Mouse (Mus musculus): ENCODE measurements around the gene Iqcd. TPM values are rescaled to one million over a fixed set of nuclear protein-coding genes. Genes with fewer than 3 reads are reported as not detected.
A peak's percentile ranks its signal among the peaks of the same experiment; 100 is the strongest.

Iqcd gene
- polyA plus RNA-seq, 2 experiments, result 1.0 to 2.0 TPM

DNA sequence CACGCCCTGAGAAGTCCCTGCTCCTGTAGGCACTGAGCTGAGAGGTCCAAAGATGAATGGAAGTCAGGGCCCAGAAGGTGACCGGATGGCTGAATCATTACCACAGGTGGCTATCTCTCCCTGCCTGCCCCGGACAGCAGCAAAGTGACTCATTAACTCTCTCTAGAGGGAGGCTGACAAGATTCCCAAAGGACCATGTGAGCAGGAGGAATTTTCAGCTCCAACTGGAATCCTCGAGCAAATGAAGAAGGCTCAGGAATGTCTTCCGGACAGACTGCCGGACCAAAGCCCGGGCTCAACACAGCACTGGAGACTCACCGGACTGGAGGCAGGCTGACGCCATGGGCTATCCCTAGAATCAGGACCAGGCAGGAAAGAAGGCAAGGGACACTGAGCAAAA, 6.8 kb upstream of the Iqcd start:
- ATAC-seq (ENCODE audit: insufficient read depth) (no peak), DNase-seq (ENCODE audit: low read depth in 3 of 3, low spot score in 3 of 3) (no peak)
- Histone ChIP-seq H3K4me1 (replicated peaks; ENCODE audit: control insufficient read depth in 2 of 2, insufficient read depth in 2 of 2, low read length in 1 of 2) (peaks cover 34 to 42% of the 10 kb centered on the region in 2 experiments), H3K9me3 (ENCODE audit: control insufficient read depth, low read length) (no peaks in the 10 kb centered on the region), H3K27me3 (ENCODE audit: control insufficient read depth, insufficient read depth, low read length) (no peaks in the 10 kb centered on the region), H3K9ac (replicated peaks) (no peak overlapping the region), H3K27ac (no peak overlapping the region), H3K4me2 (ENCODE audit: low read depth) (no peak overlapping the region), H3K4me3 (ENCODE audit: insufficient read depth in 1 of 2, low read depth in 2 of 2, low read length in 2 of 2) (no peak overlapping the region), H3K36me3 (replicated peaks; ENCODE audit: control insufficient read depth, insufficient read depth, low read depth) (peaks cover 42% of the 10 kb centered on the region)
- TF ChIP-seq EP300 (IDR thresholded peaks at IDR 0.05; ENCODE audit: low read depth) (no peak), CTCF (IDR thresholded peaks at IDR 0.05; ENCODE audit: low read depth) (no peak)
- 78% methylated on average over 9 of the region's 9 CpGs for WGBS (ENCODE audit: insufficient replicate concordance)

DNA sequence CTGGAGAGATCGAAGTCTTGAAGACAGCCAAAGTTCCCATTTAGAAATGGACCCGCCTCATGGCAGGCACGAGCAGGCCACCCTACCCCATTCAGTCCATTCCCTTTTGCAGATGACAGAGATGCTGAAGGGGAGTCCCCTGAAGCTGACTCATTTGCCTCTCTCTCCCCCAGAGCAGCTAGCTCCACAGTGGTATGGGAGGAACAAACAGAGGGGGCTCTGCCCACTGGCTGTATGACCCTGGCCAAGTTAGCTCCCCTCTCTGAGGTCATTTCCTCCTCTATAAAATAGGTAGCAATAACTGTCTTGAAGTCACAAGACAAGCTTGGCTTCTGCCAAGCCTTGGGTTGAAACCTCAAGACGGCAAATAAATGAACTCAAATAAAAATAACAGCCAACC, 5.3 kb upstream of the Iqcd start:
- no peak overlapping the region for H3K27ac ChIP-seq
- ATAC-seq (ENCODE audit: insufficient read depth), result no peak
- H3K9ac ChIP-seq (replicated peaks), result no peak overlapping the region
- TF ChIP-seq CTCF (IDR thresholded peaks at IDR 0.05; ENCODE audit: low read depth), result no peak
- no peak for TF ChIP-seq EP300 (IDR thresholded peaks at IDR 0.05; ENCODE audit: low read depth)
- H3K9me3 ChIP-seq (ENCODE audit: control insufficient read depth, low read length), result no peaks in the 10 kb centered on the region
- 94% methylated on average over 4 of the region's 4 CpGs for WGBS (ENCODE audit: insufficient replicate concordance)
- no peaks in the 10 kb centered on the region for H3K27me3 ChIP-seq (ENCODE audit: control insufficient read depth, insufficient read depth, low read length)
- peaks cover 42% of the 10 kb centered on the region for H3K36me3 ChIP-seq (replicated peaks; ENCODE audit: control insufficient read depth, insufficient read depth, low read depth)
- H3K4me1 ChIP-seq (replicated peaks; ENCODE audit: control insufficient read depth in 2 of 2, insufficient read depth in 2 of 2, low read length in 1 of 2), result peaks cover 25 to 34% of the 10 kb centered on the region in 2 experiments
- H3K4me3 ChIP-seq (ENCODE audit: insufficient read depth in 1 of 2, low read depth in 2 of 2, low read length in 2 of 2), result no peak overlapping the region
- H3K4me2 ChIP-seq (ENCODE audit: low read depth), result no peak overlapping the region
- DNase-seq (ENCODE audit: low read depth in 3 of 3, low spot score in 3 of 3), result no peak

DNA sequence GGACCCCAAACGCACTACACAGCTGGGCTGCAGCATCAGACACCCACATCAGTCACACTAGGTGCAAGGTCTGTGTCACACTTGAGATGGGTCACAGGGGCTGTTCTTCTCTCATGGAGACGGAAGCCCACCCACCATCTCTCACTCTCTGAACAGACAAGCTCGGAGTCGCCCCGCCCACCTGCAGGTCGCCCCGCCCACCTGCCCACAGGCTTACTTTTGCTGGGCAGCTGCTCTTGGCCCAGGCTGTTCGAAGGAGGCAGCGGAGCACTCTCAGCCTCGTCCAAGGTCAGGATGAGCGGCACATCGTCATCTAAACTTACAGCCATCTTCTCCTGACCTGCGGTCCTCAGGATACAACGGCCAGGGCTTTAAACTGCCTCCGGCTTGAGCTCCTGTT, 3.8 kb upstream of the Iqcd start:
- ATAC-seq (ENCODE audit: insufficient read depth) (no peak), DNase-seq (ENCODE audit: low read depth in 3 of 3, low spot score in 3 of 3) (no peak)
- no peaks in the 10 kb centered on the region for H3K27me3 ChIP-seq (ENCODE audit: control insufficient read depth, insufficient read depth, low read length)
- peaks cover 19 to 29% of the 10 kb centered on the region in 2 experiments for H3K4me1 ChIP-seq (replicated peaks; ENCODE audit: control insufficient read depth in 2 of 2, insufficient read depth in 2 of 2, low read length in 1 of 2)
- 66% methylated on average over 15 of the region's 15 CpGs for WGBS (ENCODE audit: insufficient replicate concordance)
- no peak overlapping the region for H3K4me3 ChIP-seq (ENCODE audit: insufficient read depth in 1 of 2, low read depth in 2 of 2, low read length in 2 of 2)
- TF ChIP-seq CTCF (IDR thresholded peaks at IDR 0.05; ENCODE audit: low read depth) (no peak), EP300 (IDR thresholded peaks at IDR 0.05; ENCODE audit: low read depth) (no peak)
- peak overlapping the region; percentile 41 for H3K4me2 ChIP-seq (ENCODE audit: low read depth)
- H3K36me3 ChIP-seq (replicated peaks; ENCODE audit: control insufficient read depth, insufficient read depth, low read depth), result peaks cover 42% of the 10 kb centered on the region
- H3K9me3 ChIP-seq (ENCODE audit: control insufficient read depth, low read length), result no peaks in the 10 kb centered on the region
- H3K27ac ChIP-seq, result no peak overlapping the region
- H3K9ac ChIP-seq (replicated peaks), result no peak overlapping the region

DNA sequence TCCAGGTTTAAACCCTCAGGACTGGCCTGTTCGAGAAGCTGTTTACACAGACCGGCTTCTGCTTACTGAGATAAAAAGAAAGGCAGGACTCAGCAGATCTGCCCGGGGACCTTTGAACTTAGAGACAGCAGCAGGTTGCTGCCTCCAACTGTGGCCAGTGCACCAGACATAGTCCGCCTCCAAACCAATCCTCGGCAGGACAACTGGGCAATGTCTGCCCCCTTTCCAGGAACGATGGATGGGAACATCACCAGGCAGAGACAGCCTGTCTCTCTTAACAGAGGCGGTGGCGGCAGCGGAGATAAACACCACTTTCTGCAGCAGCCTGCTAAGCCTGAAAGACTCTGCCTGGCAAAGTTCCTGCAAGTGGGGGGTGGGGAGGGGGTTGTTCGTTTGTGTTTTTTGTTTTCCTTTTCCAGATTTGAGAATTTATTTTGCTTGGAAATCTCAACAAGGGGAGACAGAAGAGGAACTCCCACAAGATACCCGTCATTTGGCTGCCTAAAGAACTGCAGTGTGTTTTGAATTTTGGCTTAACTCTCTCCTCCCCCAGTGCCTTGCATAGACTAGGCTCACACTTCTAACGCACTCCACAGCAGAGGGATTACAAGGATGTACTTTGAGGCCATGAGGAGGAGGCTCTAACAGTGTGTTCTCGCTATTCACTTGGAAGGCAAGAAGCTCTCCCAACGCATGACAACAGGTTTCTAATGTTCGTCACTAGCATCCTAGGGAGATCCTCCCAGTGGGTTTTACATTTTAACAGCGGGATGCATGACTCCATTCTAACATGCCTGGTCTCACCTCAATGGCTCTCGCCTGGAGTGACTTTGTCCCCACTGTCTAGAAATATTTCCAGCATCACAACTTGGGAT, 1.8 kb upstream of the Iqcd start:
- no peaks in the 10 kb centered on the region for H3K27me3 ChIP-seq (ENCODE audit: control insufficient read depth, insufficient read depth, low read length)
- peaks cover 19 to 32% of the 10 kb centered on the region in 2 experiments for H3K4me1 ChIP-seq (replicated peaks; ENCODE audit: control insufficient read depth in 2 of 2, insufficient read depth in 2 of 2, low read length in 1 of 2)
- peaks cover 3% of the 10 kb centered on the region for H3K9me3 ChIP-seq (ENCODE audit: control insufficient read depth, low read length)
- peak overlapping the region; percentile 95 for H3K4me2 ChIP-seq (ENCODE audit: low read depth)
- H3K4me3 ChIP-seq (ENCODE audit: insufficient read depth in 1 of 2, low read depth in 2 of 2, low read length in 2 of 2), result peak overlapping the region; percentile 84 to 90
- 3% methylated on average over 17 of the region's 17 CpGs for WGBS (ENCODE audit: insufficient replicate concordance)
- H3K9ac ChIP-seq (replicated peaks), result peak overlapping the region; percentile 96
- H3K36me3 ChIP-seq (replicated peaks; ENCODE audit: control insufficient read depth, insufficient read depth, low read depth), result peaks cover 32% of the 10 kb centered on the region
- ATAC-seq (ENCODE audit: insufficient read depth) (peak; percentile 38), DNase-seq (ENCODE audit: low read depth in 3 of 3, low spot score in 3 of 3) (peak; percentile 62 to 65 (median 64))
- TF ChIP-seq CTCF (IDR thresholded peaks at IDR 0.05; ENCODE audit: low read depth) (no peak), EP300 (IDR thresholded peaks at IDR 0.05; ENCODE audit: low read depth) (peak; percentile 65)
- H3K27ac ChIP-seq, result peak overlapping the region; percentile 97

DNA sequence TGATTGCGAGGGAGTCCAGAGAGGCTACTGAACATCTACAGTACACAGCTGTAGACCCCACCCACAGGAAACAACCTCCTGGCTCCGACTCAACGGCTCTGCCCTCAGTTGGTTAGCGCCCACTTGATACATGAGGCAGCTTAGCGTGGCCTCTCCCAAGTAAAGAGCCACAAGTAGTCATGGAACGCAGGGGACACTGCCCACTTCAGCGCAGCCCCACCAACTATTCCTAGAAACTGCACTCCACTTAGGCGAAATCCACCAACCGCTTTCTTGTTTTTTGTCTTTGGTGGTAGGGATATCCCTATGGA, 1.2 kb upstream of the Iqcd start:
- Histone ChIP-seq H3K4me3 (ENCODE audit: insufficient read depth in 1 of 2, low read depth in 2 of 2, low read length in 2 of 2) (peak overlapping the region; percentile 84 to 90), H3K27me3 (ENCODE audit: control insufficient read depth, insufficient read depth, low read length) (no peaks in the 10 kb centered on the region), H3K4me1 (replicated peaks; ENCODE audit: control insufficient read depth in 2 of 2, insufficient read depth in 2 of 2, low read length in 1 of 2) (peaks cover 19 to 32% of the 10 kb centered on the region in 2 experiments), H3K36me3 (replicated peaks; ENCODE audit: control insufficient read depth, insufficient read depth, low read depth) (peaks cover 27% of the 10 kb centered on the region), H3K27ac (peak overlapping the region; percentile 97), H3K9me3 (ENCODE audit: control insufficient read depth, low read length) (peaks cover 3% of the 10 kb centered on the region), H3K9ac (replicated peaks) (peak overlapping the region; percentile 96), H3K4me2 (ENCODE audit: low read depth) (peak overlapping the region; percentile 95)
- TF ChIP-seq EP300 (IDR thresholded peaks at IDR 0.05; ENCODE audit: low read depth) (no peak; the same call in 1 of the 2 replicates), CTCF (IDR thresholded peaks at IDR 0.05; ENCODE audit: low read depth) (0 out of 2 replicates have a peak, but pooled peaks have one; percentile 5)
- ATAC-seq (ENCODE audit: insufficient read depth) (peak; percentile 49), DNase-seq (ENCODE audit: low read depth in 3 of 3, low spot score in 3 of 3) (peak in 2 of 3 experiments; percentile 53 to 62)
- WGBS (ENCODE audit: insufficient replicate concordance), result 5% methylated on average over 9 of the region's 9 CpGs

Measured in liver, embryonic 14.5 days (tissue).